Mouse (Mus musculus): ENCODE results near the gene Gm49384. TPM values are rescaled to one million over a fixed set of nuclear protein-coding genes. Genes with fewer than 3 reads are reported as not detected.

Gene Gm49384
- polyA plus RNA-seq, 1 experiment from 2014 or later = 10.0 TPM

Small RNAs within 50 kb of the gene (microRNA-seq; reads per million reads assigned to microRNA genes)
- gene Gm47287 (not detected), gene Gm47295 (0.87 reads per million)

Other genes with a start within 250 kb of the Gm49384 start
- gene Rps29, start 45.1 kb downstream of the Gm49384 start, polyA plus RNA-seq (2015; fragmentation: Nextera tagmentation; extraction: Ambion mirVana) = 1,135 and 1,350 TPM in 2 replicates
- gene Lrr1, start 35.5 kb downstream of the Gm49384 start, polyA plus RNA-seq (2015; fragmentation: Nextera tagmentation; extraction: Ambion mirVana) = 5.1 and 6.1 TPM in 2 replicates
- 332 and 367 TPM in 2 replicates for gene Rpl36al, start 20.2 kb downstream of the Gm49384 start, polyA plus RNA-seq (2015; fragmentation: Nextera tagmentation; extraction: Ambion mirVana)
- 40.4 and 43.5 TPM in 2 replicates for gene Mgat2, start 20.1 kb downstream of the Gm49384 start, polyA plus RNA-seq (2015; fragmentation: Nextera tagmentation; extraction: Ambion mirVana)
- gene Gm49383, start 7.2 kb downstream of the Gm49384 start, polyA plus RNA-seq (2015; fragmentation: Nextera tagmentation; extraction: Ambion mirVana) = 14.1 and 15.6 TPM in 2 replicates
- gene Dnaaf2, start 5.8 kb downstream of the Gm49384 start, polyA plus RNA-seq (2015; fragmentation: Nextera tagmentation; extraction: Ambion mirVana) = 7.3 and 9.2 TPM in 2 replicates
- 5.3 and 6.3 TPM in 2 replicates for gene Pole2, start 23.9 kb upstream of the Gm49384 start, polyA plus RNA-seq (2015; fragmentation: Nextera tagmentation; extraction: Ambion mirVana)
- gene Klhdc1, start 36.9 kb upstream of the Gm49384 start, polyA plus RNA-seq (2015; fragmentation: Nextera tagmentation; extraction: Ambion mirVana) = 16.8 and 17.6 TPM in 2 replicates
- 273 and 278 TPM in 2 replicates for gene Klhdc2, start 92.4 kb upstream of the Gm49384 start, polyA plus RNA-seq (2015; fragmentation: Nextera tagmentation; extraction: Ambion mirVana)
- gene Nemf, start 152.9 kb upstream of the Gm49384 start, polyA plus RNA-seq (2015; fragmentation: Nextera tagmentation; extraction: Ambion mirVana) = 84.0 and 87.4 TPM in 2 replicates
- gene Arf6, start 167.9 kb upstream of the Gm49384 start, polyA plus RNA-seq (2015; fragmentation: Nextera tagmentation; extraction: Ambion mirVana) = 30.8 and 30.9 TPM in 2 replicates
- 0.89 and 1.5 TPM in 2 replicates for gene Gm9887, start 168.2 kb upstream of the Gm49384 start, polyA plus RNA-seq (2015; fragmentation: Nextera tagmentation; extraction: Ambion mirVana)

Measured in hindbrain, embryonic 15.5 days (tissue).